Mouse (Mus musculus) lung, adult 2 months (tissue): ENCODE measurements around the gene Mapkbp1.

Experiments used
- CTCF ChIP-seq: fragments of 200-500 bp; IDR thresholded peaks from 2 replicates; pipeline ENCODE4 v1.5.1; 2011; ENCODE audit warnings: mild to moderate bottlenecking, low read length, control low read depth; ENCODE audit not compliant: insufficient read depth
- POLR2A ChIP-seq: fragments of 200-500 bp; IDR thresholded peaks from 2 replicates; pipeline ENCODE4 v1.6.1; 2011; ENCODE audit warnings: low read depth, mild to moderate bottlenecking, control low read depth, low read length, borderline replicate concordance; ENCODE audit errors: extremely low read depth

DNA sequence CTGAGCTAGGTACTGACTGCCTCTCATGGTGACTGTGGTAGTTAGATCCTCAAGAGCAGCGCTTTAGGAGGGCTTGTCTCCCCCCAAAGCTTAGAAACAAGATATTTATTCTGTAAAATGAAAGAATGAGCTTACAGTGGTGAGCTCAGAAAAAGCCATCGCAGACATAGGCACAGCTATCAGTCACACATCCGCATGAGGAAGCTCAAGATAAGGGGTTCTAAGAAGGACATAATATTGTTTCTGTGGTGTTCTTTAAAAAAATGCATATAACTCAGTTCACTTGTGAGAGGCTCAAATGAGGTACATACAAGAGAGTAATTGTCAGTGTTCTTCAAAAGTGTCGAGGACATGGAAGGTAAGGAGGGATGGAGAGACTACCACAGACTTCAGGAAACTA lies 43.4 kb downstream of the Mapkbp1 start:
- no peak for TF ChIP-seq CTCF
- TF ChIP-seq POLR2A = no peak
